Mouse (Mus musculus): ENCODE measurements around the gene Fbxw5. TPM values are rescaled to one million over a fixed set of nuclear protein-coding genes. Genes with fewer than 3 reads are reported as not detected.
A peak's percentile ranks its signal among the peaks of the same experiment; 100 is the strongest.

Fbxw5 gene
- polyA plus RNA-seq, 1 experiment: 30.4 TPM

DNA sequence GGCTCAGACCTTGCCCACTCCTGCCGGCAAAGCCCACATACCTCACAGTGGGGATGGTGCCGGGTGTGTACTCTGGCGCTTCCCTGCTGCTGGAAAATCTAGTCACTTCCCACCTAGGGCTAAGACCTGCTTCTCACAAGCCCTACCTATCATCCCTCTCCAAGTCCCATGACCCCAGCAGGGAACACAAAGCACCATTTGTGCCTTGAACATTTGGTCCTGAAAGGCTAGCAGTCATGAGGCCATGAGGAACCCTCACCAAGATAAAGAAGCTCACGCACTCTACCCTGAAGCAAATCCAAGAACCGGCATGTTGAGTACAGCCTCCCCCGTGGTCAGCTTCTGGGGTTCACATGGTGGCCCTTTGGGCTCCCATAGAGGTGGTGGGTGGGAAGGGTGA lies 30.6 kb upstream of the Fbxw5 start, which contains the start of gene Ptgds:
TSS of gene Ptgds (minus strand) at position 78 of the 400 bp plus-strand sequence.
- H3K4me3 ChIP-seq (replicated peaks; ENCODE audit: control insufficient read depth, low read depth, low read length): no peak within 1 kb of the TSS
- H3K4me1 ChIP-seq (ENCODE audit: control insufficient read depth, insufficient read depth, low read length): peaks cover 3% of the 10 kb centered on the region
- TF ChIP-seq CTCF (IDR thresholded peaks at IDR 0.05; ENCODE audit: control insufficient read depth, insufficient read depth, low read length): no peak
- TF ChIP-seq POLR2A (IDR thresholded peaks at IDR 0.05; ENCODE audit: borderline replicate concordance, control insufficient read depth, low read depth, low read length): no peak
- WGBS: 83% methylated on average over 6 of the region's 6 CpGs
- no peak within 1 kb of the TSS for H3K27ac ChIP-seq (ENCODE audit: control insufficient read depth, insufficient read depth, low read depth, low read length, poor library complexity)

DNA sequence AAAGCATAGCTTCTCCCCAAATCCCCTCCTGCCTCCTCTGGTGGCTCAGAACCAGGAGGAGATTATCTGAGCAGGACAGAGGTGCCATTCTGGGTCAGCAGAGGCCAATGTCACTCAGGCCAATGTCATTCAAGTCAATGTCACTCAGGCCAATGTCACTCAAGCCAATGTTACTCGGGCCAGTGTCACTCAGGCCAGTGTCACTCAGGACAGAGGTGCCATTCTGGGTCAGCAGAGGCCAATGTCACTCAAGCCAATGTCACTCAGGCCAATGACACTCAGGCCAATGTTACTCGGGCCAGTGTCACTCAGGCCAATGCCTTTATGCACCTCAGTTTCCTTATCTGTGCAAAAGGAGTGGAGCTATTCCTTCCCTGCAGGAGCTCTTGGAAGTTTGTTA lies 28.0 kb upstream of the Fbxw5 start:
- no peaks in the 10 kb centered on the region for H3K4me1 ChIP-seq (ENCODE audit: control insufficient read depth, insufficient read depth, low read length)

DNA sequence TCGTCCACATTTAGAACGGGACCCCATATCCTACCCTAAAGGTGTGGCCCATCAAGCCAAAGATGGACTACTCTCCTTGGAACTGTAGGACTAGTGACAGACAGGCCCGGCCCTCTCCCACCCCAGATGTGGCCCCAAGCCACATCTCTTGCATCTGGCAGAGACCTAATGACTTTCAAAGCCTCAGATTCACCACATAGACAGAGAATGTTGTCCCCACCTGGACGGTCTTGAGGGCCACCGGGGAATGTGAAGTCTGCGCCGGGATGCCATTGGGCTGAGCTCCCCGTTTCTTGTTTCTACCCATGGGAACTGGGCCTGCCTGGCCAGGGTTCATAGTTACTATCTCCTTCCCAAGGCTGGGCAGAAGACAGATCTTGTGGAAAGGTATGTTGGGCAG lies 23.0 kb upstream of the Fbxw5 start:
- no peak overlapping the region for H3K27ac ChIP-seq (ENCODE audit: control insufficient read depth, insufficient read depth, low read depth, low read length, poor library complexity)
- no peak overlapping the region for H3K4me3 ChIP-seq (replicated peaks; ENCODE audit: control insufficient read depth, low read depth, low read length)
- TF ChIP-seq CTCF (IDR thresholded peaks at IDR 0.05; ENCODE audit: control insufficient read depth, insufficient read depth, low read length) (no peak), POLR2A (IDR thresholded peaks at IDR 0.05; ENCODE audit: borderline replicate concordance, control insufficient read depth, low read depth, low read length) (no peak)
- 81% methylated on average over 8 of the region's 8 CpGs for WGBS
- no peaks in the 10 kb centered on the region; the same call in 1 of the 2 replicates for H3K4me1 ChIP-seq (ENCODE audit: control insufficient read depth, insufficient read depth, low read length)

More for the DNA sequence above, 28.0 kb upstream of the Fbxw5 start:
- no peak for TF ChIP-seq CTCF (IDR thresholded peaks at IDR 0.05; ENCODE audit: control insufficient read depth, insufficient read depth, low read length)
- H3K4me3 ChIP-seq (replicated peaks; ENCODE audit: control insufficient read depth, low read depth, low read length): no peak overlapping the region
- WGBS: 77% methylated on average over 2 of the region's 2 CpGs
- no peak overlapping the region for H3K27ac ChIP-seq (ENCODE audit: control insufficient read depth, insufficient read depth, low read depth, low read length, poor library complexity)

- WGBS: 80% methylated on average over 3 of the region's 3 CpGs
- Histone ChIP-seq H3K27ac (ENCODE audit: control insufficient read depth, insufficient read depth, low read depth, low read length, poor library complexity) (no peak overlapping the region), H3K4me1 (ENCODE audit: control insufficient read depth, insufficient read depth, low read length) (no peaks in the 10 kb centered on the region; the same call in 1 of the 2 replicates), H3K4me3 (replicated peaks; ENCODE audit: control insufficient read depth, low read depth, low read length) (no peak overlapping the region)
- no peak for TF ChIP-seq CTCF (IDR thresholded peaks at IDR 0.05; ENCODE audit: control insufficient read depth, insufficient read depth, low read length)
- no peak for TF ChIP-seq POLR2A (IDR thresholded peaks at IDR 0.05; ENCODE audit: borderline replicate concordance, control insufficient read depth, low read depth, low read length)
These were observed 22.4 kb upstream of the Fbxw5 start for GRCm38 (mm10) chr2:25477967-25478675.

- no peak overlapping the region for H3K27ac ChIP-seq (ENCODE audit: control insufficient read depth, insufficient read depth, low read depth, low read length, poor library complexity)
- no peaks in the 10 kb centered on the region; the same call in 1 of the 2 replicates for H3K4me1 ChIP-seq (ENCODE audit: control insufficient read depth, insufficient read depth, low read length)
- TF ChIP-seq CTCF (IDR thresholded peaks at IDR 0.05; ENCODE audit: control insufficient read depth, insufficient read depth, low read length): no peak
- no peak for TF ChIP-seq POLR2A (IDR thresholded peaks at IDR 0.05; ENCODE audit: borderline replicate concordance, control insufficient read depth, low read depth, low read length)
- no peak overlapping the region for H3K4me3 ChIP-seq (replicated peaks; ENCODE audit: control insufficient read depth, low read depth, low read length)
- WGBS: 54% methylated on average over 10 of the region's 10 CpGs
These were observed 20.8 kb upstream of the Fbxw5 start for GRCm38 (mm10) chr2:25479551-25480311.

DNA sequence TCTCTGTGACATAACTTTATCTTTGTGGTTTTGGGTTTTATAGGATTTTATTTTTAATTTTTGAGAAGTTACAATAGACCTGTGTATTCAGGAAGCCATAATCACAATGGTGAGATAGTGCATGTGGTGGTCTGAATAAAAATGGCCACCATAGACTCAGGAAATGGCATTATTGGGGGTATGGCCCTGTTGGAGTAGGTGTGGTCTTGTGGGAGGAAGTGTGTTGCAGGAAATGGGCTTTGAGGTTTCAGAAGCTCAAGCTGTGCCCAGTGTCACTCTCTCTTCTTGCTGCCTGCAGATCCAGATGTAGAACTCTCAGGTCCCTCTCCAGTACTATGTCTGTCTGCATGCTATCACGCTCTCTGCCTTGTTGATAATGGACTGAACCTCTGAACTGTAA lies 20.0 kb upstream of the Fbxw5 start:
- Histone ChIP-seq H3K4me3 (replicated peaks; ENCODE audit: control insufficient read depth, low read depth, low read length) (no peak overlapping the region), H3K4me1 (ENCODE audit: control insufficient read depth, insufficient read depth, low read length) (no peaks in the 10 kb centered on the region; the same call in 1 of the 2 replicates), H3K27ac (ENCODE audit: control insufficient read depth, insufficient read depth, low read depth, low read length, poor library complexity) (no peak overlapping the region)
- TF ChIP-seq CTCF (IDR thresholded peaks at IDR 0.05; ENCODE audit: control insufficient read depth, insufficient read depth, low read length) (no peak), POLR2A (IDR thresholded peaks at IDR 0.05; ENCODE audit: borderline replicate concordance, control insufficient read depth, low read depth, low read length) (no peak)
- WGBS: 67% methylated on average over 1 of the region's 1 CpGs

DNA sequence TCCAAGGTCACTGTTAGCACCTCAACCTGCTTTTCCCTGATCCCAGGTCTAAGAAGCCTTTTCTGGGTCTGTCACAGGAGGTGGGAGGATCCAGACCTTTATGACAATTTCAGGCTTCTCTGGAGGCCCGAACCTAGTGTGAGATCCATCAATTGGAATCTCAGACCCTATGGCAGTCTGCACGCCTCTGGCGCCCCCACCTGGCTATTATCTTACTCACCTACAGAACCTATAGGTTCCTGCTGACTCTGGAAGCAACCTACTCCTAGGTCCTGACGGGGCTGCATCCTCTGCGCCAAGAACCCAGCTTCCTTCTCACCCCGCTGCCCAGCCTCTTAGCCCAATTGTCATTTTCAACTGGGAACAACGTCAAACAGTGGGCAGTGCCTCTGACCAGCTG lies 17.6 kb upstream of the Fbxw5 start:
- TF ChIP-seq POLR2A (IDR thresholded peaks at IDR 0.05; ENCODE audit: borderline replicate concordance, control insufficient read depth, low read depth, low read length) (no peak), CTCF (IDR thresholded peaks at IDR 0.05; ENCODE audit: control insufficient read depth, insufficient read depth, low read length) (peak; percentile 82)
- H3K4me1 ChIP-seq (ENCODE audit: control insufficient read depth, insufficient read depth, low read length): no peaks in the 10 kb centered on the region; the same call in 1 of the 2 replicates

GRCm38 (mm10) chr2:25484901-25485647 lies 15.5 kb upstream of the Fbxw5 start:
- Histone ChIP-seq H3K27ac (ENCODE audit: control insufficient read depth, insufficient read depth, low read depth, low read length, poor library complexity) (no peak overlapping the region), H3K4me1 (ENCODE audit: control insufficient read depth, insufficient read depth, low read length) (no peaks in the 10 kb centered on the region; the same call in 1 of the 2 replicates)
- 76% methylated on average over 11 of the region's 11 CpGs for WGBS

More for the DNA sequence above, 17.6 kb upstream of the Fbxw5 start:
- Histone ChIP-seq H3K27ac (ENCODE audit: control insufficient read depth, insufficient read depth, low read depth, low read length, poor library complexity) (no peak overlapping the region), H3K4me3 (replicated peaks; ENCODE audit: control insufficient read depth, low read depth, low read length) (no peak overlapping the region)
- WGBS: 9% methylated on average over 7 of the region's 7 CpGs

More at GRCm38 (mm10) chr2:25484901-25485647, 15.5 kb upstream of the Fbxw5 start:
- no peak overlapping the region for H3K4me3 ChIP-seq (replicated peaks; ENCODE audit: control insufficient read depth, low read depth, low read length)
- TF ChIP-seq CTCF (IDR thresholded peaks at IDR 0.05; ENCODE audit: control insufficient read depth, insufficient read depth, low read length) (no peak), POLR2A (IDR thresholded peaks at IDR 0.05; ENCODE audit: borderline replicate concordance, control insufficient read depth, low read depth, low read length) (no peak)

All from bone marrow, adult 2 months (tissue).